Mouse (Mus musculus): ENCODE measurements around the gene Rab34.

- TF ChIP-seq CTCF (conservative IDR thresholded peaks at IDR 0.05; ENCODE audit: low read length) (no peak), POU5F1 (IDR thresholded peaks at IDR 0.05; ENCODE audit: borderline replicate concordance, low read length) (no peak), NANOG (IDR thresholded peaks at IDR 0.05; ENCODE audit: borderline replicate concordance, low read length) (no peak)
Measured at GRCm38 (mm10) chr11:78182961-78183844, 5.0 kb upstream of the Rab34 start, which contains the start of gene Rpl23a.

Measured in E14TG2a.4 (cell line).